Comparison of ENCODE assay signal across 8 mouse cellular contexts in the genomic region with DNA sequence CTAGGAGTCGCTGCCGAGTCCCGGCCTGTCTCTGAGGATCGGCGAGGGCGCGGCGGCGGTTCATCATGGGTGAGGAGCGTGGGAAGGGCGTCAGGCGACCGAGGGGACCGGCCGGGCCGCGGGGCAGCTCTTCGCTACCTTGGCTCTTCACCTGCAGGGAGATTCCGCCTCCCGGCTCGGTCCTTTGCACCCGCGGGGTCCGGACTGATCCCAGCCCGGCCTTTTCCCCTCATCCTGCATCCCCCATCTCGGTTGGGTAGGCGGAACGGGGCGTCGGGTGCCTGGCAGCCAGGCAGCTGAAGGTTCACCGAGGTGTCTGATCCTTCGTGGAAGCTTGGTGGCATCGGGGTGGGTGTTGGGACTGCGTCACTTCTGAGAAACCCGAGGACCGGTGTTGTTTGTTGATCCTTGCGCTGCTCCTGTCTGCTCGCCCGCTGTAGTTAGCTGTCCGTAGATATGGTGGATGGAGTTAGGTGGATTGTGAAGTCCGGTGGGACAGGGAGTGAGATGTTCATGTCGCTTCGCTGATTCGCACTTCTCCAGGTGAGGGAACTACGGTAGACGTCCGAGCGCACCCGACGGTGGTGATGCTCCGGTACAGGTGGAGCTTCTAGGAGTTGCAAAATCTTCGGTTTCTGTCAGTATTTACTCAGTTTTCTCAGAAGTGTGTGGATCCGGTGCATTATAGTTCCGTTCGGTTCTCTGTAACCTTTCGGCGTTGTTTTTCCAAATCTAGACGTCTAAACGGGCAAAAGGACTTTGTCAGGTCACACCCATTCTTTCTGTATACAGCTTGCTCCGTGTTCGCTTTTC. TPM values are rescaled to one million over a fixed set of nuclear protein-coding genes. Genes with fewer than 3 reads are reported as not detected.
A peak's percentile ranks its signal among the peaks of the same experiment; 100 is the strongest.
DNase-seq lines count a peak whose midpoint lies in the region; ATAC-seq lines count a peak whose summit lies in the region.

No protein-coding gene starts in this region.

- H3K9ac ChIP-seq in heart, embryonic 13.5 days: peak overlapping the region; percentile 98
- peak overlapping the region; percentile 78 for H3K9ac ChIP-seq in embryonic facial prominence, embryonic 11.5 days (replicated peaks; ENCODE audit: low read length)
- peak overlapping the region; percentile 94 for H3K9ac ChIP-seq in midbrain, embryonic 15.5 days

- DNase-seq in heart, adult 9 months (ENCODE audit: low spot score in 2 of 2): no peak
- DNase-seq in CD8-positive naive resting alpha-beta T cell, adult 2 months (ENCODE audit: low read depth in 2 of 2, low spot score in 2 of 2): peak; percentile 7 to 10
- peak; percentile 6 for DNase-seq in embryonic facial prominence, embryonic 11.5 days (ENCODE audit: low spot score)
- DNase-seq in cerebellum, adult 9-11 months: no peak
- no peak for DNase-seq in thymus, postnatal 14 days

- peak; percentile 9; the same call in 1 of the 2 replicates for ATAC-seq in heart, embryonic 13.5 days (ENCODE audit: extremely low read depth, insufficient number of reproducible peaks, low FRiP score, low TSS enrichment)
- peak; percentile 68; the same call in 1 of the 2 replicates for ATAC-seq in embryonic facial prominence, embryonic 11.5 days (replicated peaks; ENCODE audit: insufficient number of reproducible peaks, low FRiP score, low TSS enrichment, low read depth)
- peak; percentile 51 for ATAC-seq in inflammation-experienced regulatory T-cells, adult 6 months
- ATAC-seq in midbrain, embryonic 15.5 days (replicated peaks): no peak

- peaks cover 23% of the 10 kb centered on the region for H3K4me1 ChIP-seq in heart, embryonic 13.5 days
- H3K4me1 ChIP-seq in embryonic facial prominence, embryonic 11.5 days (ENCODE audit: control insufficient read depth, insufficient read depth, low read length): no peaks in the 10 kb centered on the region
- peaks cover 18% of the 10 kb centered on the region for H3K4me1 ChIP-seq in midbrain, embryonic 15.5 days

- H3K4me3 ChIP-seq in heart, embryonic 13.5 days: peak overlapping the region; percentile 98
- H3K4me3 ChIP-seq in embryonic facial prominence, embryonic 11.5 days (ENCODE audit: low read depth, low read length): peak overlapping the region; percentile 70
- H3K4me3 ChIP-seq in midbrain, embryonic 15.5 days: peak overlapping the region; percentile 98

- peaks cover 20% of the 10 kb centered on the region for H3K36me3 ChIP-seq in heart, embryonic 13.5 days
- no peaks in the 10 kb centered on the region for H3K36me3 ChIP-seq in embryonic facial prominence, embryonic 11.5 days (replicated peaks; ENCODE audit: control insufficient read depth, insufficient read depth, low read depth, low read length)
- no peaks in the 10 kb centered on the region for H3K36me3 ChIP-seq in midbrain, embryonic 15.5 days (replicated peaks)

- H3K4me2 ChIP-seq in heart, embryonic 13.5 days: peak overlapping the region; percentile 87
- H3K4me2 ChIP-seq in embryonic facial prominence, embryonic 11.5 days (ENCODE audit: low read depth, low read length): peak overlapping the region; percentile 80
- peak overlapping the region; percentile 90 for H3K4me2 ChIP-seq in midbrain, embryonic 15.5 days

- H3K9me3 ChIP-seq in heart, embryonic 13.5 days: no peaks in the 10 kb centered on the region
- no peaks in the 10 kb centered on the region for H3K9me3 ChIP-seq in embryonic facial prominence, embryonic 11.5 days (replicated peaks; ENCODE audit: control insufficient read depth, low read length)
- H3K9me3 ChIP-seq in midbrain, embryonic 15.5 days: no peaks in the 10 kb centered on the region

- peak overlapping the region; percentile 86 for H3K27ac ChIP-seq in heart, embryonic 13.5 days (replicated peaks)
- no peak overlapping the region for H3K27ac ChIP-seq in embryonic facial prominence, embryonic 11.5 days (replicated peaks; ENCODE audit: low read depth, low read length)
- H3K27ac ChIP-seq in midbrain, embryonic 15.5 days: peak overlapping the region; percentile 76

- 1% methylated on average over 61 of the region's 61 CpGs for WGBS in heart, embryonic 13.5 days
- WGBS in embryonic facial prominence, embryonic 11.5 days: 2% methylated on average over 55 of the region's 61 CpGs
- WGBS in midbrain, embryonic 15.5 days: 3% methylated on average over 60 of the region's 61 CpGs

- H3K27me3 ChIP-seq in heart, embryonic 13.5 days (replicated peaks): 0 out of 2 replicates have a peak, but pooled peaks cover 8% of the 10 kb centered on the region
- no peaks in the 10 kb centered on the region for H3K27me3 ChIP-seq in embryonic facial prominence, embryonic 11.5 days (ENCODE audit: control insufficient read depth, insufficient read depth, low read length)
- peaks cover 3% of the 10 kb centered on the region; the same call in 1 of the 2 replicates for H3K27me3 ChIP-seq in midbrain, embryonic 15.5 days (replicated peaks)

RNA-seq across cellular contexts. Expression of a gene that starts 1.0 kb away (rescaled TPM):
- 145 TPM in 2 replicates for polyA plus RNA-seq in heart, embryonic 13.5 days (2015; fragmentation: Nextera tagmentation; extraction: Ambion mirVana)
- 192 and 196 TPM in 2 replicates for polyA plus RNA-seq in embryonic facial prominence, embryonic 11.5 days (2014; fragmentation: Nextera tagmentation; extraction: Ambion mirVana)
- polyA plus RNA-seq in inflammation-experienced regulatory T-cells, adult 6 months (2017; shearing (Covaris generic)): 10 to 100 TPM; 51.6 to 80.7 (median 51.8) TPM
- 147 and 148 TPM in 2 replicates for polyA plus RNA-seq in midbrain, embryonic 15.5 days (2015; fragmentation: Nextera tagmentation; extraction: Ambion mirVana)

RNA-seq across cellular contexts. Expression of a gene that starts 46.9 kb away (rescaled TPM):
- polyA plus RNA-seq in heart, embryonic 13.5 days (2015; fragmentation: Nextera tagmentation; extraction: Ambion mirVana): 0.08 and 0.42 TPM in 2 replicates
- not detected in 2 replicates for polyA plus RNA-seq in embryonic facial prominence, embryonic 11.5 days (2014; fragmentation: Nextera tagmentation; extraction: Ambion mirVana)
- 1 to 10 TPM in 1 of 3 experiments, under 1 TPM in 1, not detected in 1; 0.59 to 2.7 TPM for polyA plus RNA-seq in inflammation-experienced regulatory T-cells, adult 6 months (2017; shearing (Covaris generic))
- not detected in 2 replicates for polyA plus RNA-seq in midbrain, embryonic 15.5 days (2015; fragmentation: Nextera tagmentation; extraction: Ambion mirVana)

Comparison
In these comparisons a context has a peak if more than half of its experiments do, and no peak if none do; other contexts are left out.
1. DNase-seq: peak in CD8-positive naive resting alpha-beta T cell, adult 2 months (2 of 2) and embryonic facial prominence, embryonic 11.5 days (single experiment); none in heart, adult 9 months (0 of 2), cerebellum, adult 9-11 months (single experiment) and thymus, postnatal 14 days (single experiment).
2. Peak in every context shown above with its lines, with median percentiles within 50 percentile points of each other: H3K4me2 ChIP-seq, H3K4me3 ChIP-seq and H3K9ac ChIP-seq.